Mouse (Mus musculus): ENCODE measurements around the gene Usp46. TPM values are rescaled to one million over a fixed set of nuclear protein-coding genes. Genes with fewer than 3 reads are reported as not detected.

Gene Usp46
- polyA plus RNA-seq, 1 experiment from 2014 or later: 32.1 TPM

- Histone ChIP-seq H3K27me3 (ENCODE audit: control insufficient read depth, insufficient read depth, low read length) (no peaks in the 10 kb centered on the region), H3K4me3 (replicated peaks; ENCODE audit: low read length) (no peak overlapping the region; the same call in 1 of the 2 replicates), H3K27ac (ENCODE audit: low read length) (peak overlapping the region; percentile 75), H3K4me1 (ENCODE audit: control insufficient read depth, insufficient read depth, low read length) (peaks cover 25% of the 10 kb centered on the region), H3K36me3 (ENCODE audit: control insufficient read depth, insufficient read depth, low read length) (no peaks in the 10 kb centered on the region), H3K4me2 (ENCODE audit: low read depth, low read length) (no peak overlapping the region), H3K9me3 (replicated peaks; ENCODE audit: control insufficient read depth, low read length) (no peaks in the 10 kb centered on the region), H3K9ac (ENCODE audit: low read length) (no peak overlapping the region)
- ATAC-seq (ENCODE audit: insufficient read depth, low FRiP score): no peak
- 79% methylated on average over 5 of the region's 5 CpGs for WGBS
Measured at GRCm38 (mm10) chr5:74063226-74063747, 4.9 kb downstream of the Usp46 start.

- H3K9me3 ChIP-seq (replicated peaks; ENCODE audit: control insufficient read depth, low read length): no peaks in the 10 kb centered on the region
- H3K9ac ChIP-seq (ENCODE audit: low read length): no peak overlapping the region
- H3K27me3 ChIP-seq (ENCODE audit: control insufficient read depth, insufficient read depth, low read length): no peaks in the 10 kb centered on the region
- no peak overlapping the region for H3K4me3 ChIP-seq (replicated peaks; ENCODE audit: low read length)
- no peak overlapping the region for H3K4me2 ChIP-seq (ENCODE audit: low read depth, low read length)
- H3K36me3 ChIP-seq (ENCODE audit: control insufficient read depth, insufficient read depth, low read length): no peaks in the 10 kb centered on the region
- peak; percentile 79 for ATAC-seq (ENCODE audit: insufficient read depth, low FRiP score)
- H3K27ac ChIP-seq (ENCODE audit: low read length): peak overlapping the region; percentile 75
- 60% methylated on average over 6 of the region's 7 CpGs for WGBS
- H3K4me1 ChIP-seq (ENCODE audit: control insufficient read depth, insufficient read depth, low read length): peaks cover 23% of the 10 kb centered on the region
Measured at GRCm38 (mm10) chr5:74062266-74062665, 6.0 kb downstream of the Usp46 start.

- Histone ChIP-seq H3K4me1 (ENCODE audit: control insufficient read depth, insufficient read depth, low read length) (peaks cover 16% of the 10 kb centered on the region), H3K9ac (ENCODE audit: low read length) (no peak overlapping the region), H3K9me3 (replicated peaks; ENCODE audit: control insufficient read depth, low read length) (no peaks in the 10 kb centered on the region), H3K4me3 (replicated peaks; ENCODE audit: low read length) (peak overlapping the region; percentile 10; the same call in 1 of the 2 replicates), H3K4me2 (ENCODE audit: low read depth, low read length) (peak overlapping the region; percentile 10), H3K36me3 (ENCODE audit: control insufficient read depth, insufficient read depth, low read length) (no peaks in the 10 kb centered on the region), H3K27me3 (ENCODE audit: control insufficient read depth, insufficient read depth, low read length) (no peaks in the 10 kb centered on the region), H3K27ac (ENCODE audit: low read length) (peak overlapping the region; percentile 69)
- no peak for ATAC-seq (ENCODE audit: insufficient read depth, low FRiP score)
- WGBS: 66% methylated on average over 18 of the region's 18 CpGs
Measured at GRCm38 (mm10) chr5:74061408-74062047, 6.7 kb downstream of the Usp46 start.

GRCm38 (mm10) chr5:74052171-74052909 is 15.9 kb downstream of the Usp46 start:
- 86% methylated on average over 15 of the region's 15 CpGs for WGBS
- Histone ChIP-seq H3K4me1 (ENCODE audit: control insufficient read depth, insufficient read depth, low read length) (peaks cover 18% of the 10 kb centered on the region), H3K36me3 (ENCODE audit: control insufficient read depth, insufficient read depth, low read length) (no peaks in the 10 kb centered on the region), H3K4me3 (replicated peaks; ENCODE audit: low read length) (no peak overlapping the region), H3K27ac (ENCODE audit: low read length) (no peak overlapping the region), H3K4me2 (ENCODE audit: low read depth, low read length) (no peak overlapping the region), H3K9ac (ENCODE audit: low read length) (no peak overlapping the region), H3K9me3 (replicated peaks; ENCODE audit: control insufficient read depth, low read length) (no peaks in the 10 kb centered on the region), H3K27me3 (ENCODE audit: control insufficient read depth, insufficient read depth, low read length) (no peaks in the 10 kb centered on the region)
- no peak for ATAC-seq (ENCODE audit: insufficient read depth, low FRiP score)

- no peaks in the 10 kb centered on the region for H3K9me3 ChIP-seq (replicated peaks; ENCODE audit: control insufficient read depth, low read length)
- no peak overlapping the region for H3K9ac ChIP-seq (ENCODE audit: low read length)
- H3K4me1 ChIP-seq (ENCODE audit: control insufficient read depth, insufficient read depth, low read length): peaks cover 18% of the 10 kb centered on the region
- no peak overlapping the region for H3K4me2 ChIP-seq (ENCODE audit: low read depth, low read length)
- 76% methylated on average over 23 of the region's 23 CpGs for WGBS
- H3K36me3 ChIP-seq (ENCODE audit: control insufficient read depth, insufficient read depth, low read length): no peaks in the 10 kb centered on the region
- H3K4me3 ChIP-seq (replicated peaks; ENCODE audit: low read length): no peak overlapping the region
- ATAC-seq (ENCODE audit: insufficient read depth, low FRiP score): peak; percentile 37; the same call in 1 of the 2 replicates
- H3K27ac ChIP-seq (ENCODE audit: low read length): no peak overlapping the region
- no peaks in the 10 kb centered on the region for H3K27me3 ChIP-seq (ENCODE audit: control insufficient read depth, insufficient read depth, low read length)
Measured at GRCm38 (mm10) chr5:74051394-74052170, 16.6 kb downstream of the Usp46 start.

GRCm38 (mm10) chr5:74050903-74051302 is 17.3 kb downstream of the Usp46 start:
- ATAC-seq (ENCODE audit: insufficient read depth, low FRiP score): 0 out of 2 replicates have a peak, but pooled peaks have one; percentile 12
- peaks cover 18% of the 10 kb centered on the region for H3K4me1 ChIP-seq (ENCODE audit: control insufficient read depth, insufficient read depth, low read length)
- H3K36me3 ChIP-seq (ENCODE audit: control insufficient read depth, insufficient read depth, low read length): no peaks in the 10 kb centered on the region
- H3K27ac ChIP-seq (ENCODE audit: low read length): no peak overlapping the region
- no peak overlapping the region for H3K4me2 ChIP-seq (ENCODE audit: low read depth, low read length)
- WGBS: 96% methylated on average over 2 of the region's 2 CpGs
- H3K4me3 ChIP-seq (replicated peaks; ENCODE audit: low read length): no peak overlapping the region
- no peaks in the 10 kb centered on the region for H3K27me3 ChIP-seq (ENCODE audit: control insufficient read depth, insufficient read depth, low read length)
- no peaks in the 10 kb centered on the region for H3K9me3 ChIP-seq (replicated peaks; ENCODE audit: control insufficient read depth, low read length)
- no peak overlapping the region for H3K9ac ChIP-seq (ENCODE audit: low read length)

GRCm38 (mm10) chr5:74048846-74049495 is 19.3 kb downstream of the Usp46 start:
- Histone ChIP-seq H3K4me3 (replicated peaks; ENCODE audit: low read length) (no peak overlapping the region), H3K4me2 (ENCODE audit: low read depth, low read length) (peak overlapping the region; percentile 19; the same call in 1 of the 2 replicates), H3K9ac (ENCODE audit: low read length) (no peak overlapping the region), H3K4me1 (ENCODE audit: control insufficient read depth, insufficient read depth, low read length) (peaks cover 20% of the 10 kb centered on the region), H3K27me3 (ENCODE audit: control insufficient read depth, insufficient read depth, low read length) (no peaks in the 10 kb centered on the region), H3K9me3 (replicated peaks; ENCODE audit: control insufficient read depth, low read length) (no peaks in the 10 kb centered on the region), H3K27ac (ENCODE audit: low read length) (peak overlapping the region; percentile 42; the same call in 1 of the 2 replicates), H3K36me3 (ENCODE audit: control insufficient read depth, insufficient read depth, low read length) (no peaks in the 10 kb centered on the region)
- ATAC-seq (ENCODE audit: insufficient read depth, low FRiP score): no peak
- WGBS: 55% methylated on average over 16 of the region's 16 CpGs

GRCm38 (mm10) chr5:74044591-74044990 is 23.6 kb downstream of the Usp46 start:
- Histone ChIP-seq H3K4me3 (replicated peaks; ENCODE audit: low read length) (no peak overlapping the region), H3K27me3 (ENCODE audit: control insufficient read depth, insufficient read depth, low read length) (no peaks in the 10 kb centered on the region), H3K27ac (ENCODE audit: low read length) (no peak overlapping the region), H3K4me2 (ENCODE audit: low read depth, low read length) (no peak overlapping the region), H3K9ac (ENCODE audit: low read length) (no peak overlapping the region), H3K4me1 (ENCODE audit: control insufficient read depth, insufficient read depth, low read length) (peaks cover 12% of the 10 kb centered on the region; the same call in 1 of the 2 replicates), H3K36me3 (ENCODE audit: control insufficient read depth, insufficient read depth, low read length) (no peaks in the 10 kb centered on the region), H3K9me3 (replicated peaks; ENCODE audit: control insufficient read depth, low read length) (no peaks in the 10 kb centered on the region)
- 74% methylated on average over 7 of the region's 7 CpGs for WGBS
- ATAC-seq (ENCODE audit: insufficient read depth, low FRiP score): no peak
